Mouse (Mus musculus): ENCODE measurements at regions not wholly inside any gene's neighbourhood (a gene's known extent, or its start where the extent isn't known, plus 50 kb on each side); places are given as distances from the start of the nearest gene placed in this dataset.

DNA sequence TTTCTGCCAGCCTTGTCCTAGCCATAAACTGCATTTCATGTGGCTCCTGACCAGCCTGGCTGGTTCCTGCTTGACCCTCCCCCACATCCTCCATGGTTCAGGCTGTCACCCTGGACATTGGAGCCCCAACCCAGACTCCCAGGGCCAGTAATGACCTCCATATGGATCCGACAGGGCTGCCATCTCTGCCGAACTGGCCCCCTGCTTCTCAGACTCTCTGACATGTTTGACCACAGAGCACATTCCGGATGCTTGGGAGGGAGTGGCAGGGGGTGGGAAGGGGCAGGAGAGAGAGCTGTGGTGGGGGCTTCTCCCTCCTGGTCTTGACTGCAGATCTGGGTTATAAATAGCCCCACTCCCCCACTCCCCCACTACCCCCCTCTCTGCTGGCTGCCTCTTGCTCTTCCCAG is 59.0 kb upstream of the Actrt2 start:
- Histone ChIP-seq H3K27me3 (ENCODE audit: insufficient read depth, low read length) (no peaks in the 10 kb centered on the region), H3K27ac (no peak overlapping the region), H3K4me3 (ENCODE audit: low read length) (no peak overlapping the region), H3K4me2 (ENCODE audit: low read depth, low read length) (no peak overlapping the region), H3K4me1 (ENCODE audit: insufficient read depth, low read length) (0 out of 2 replicates have a peak, but pooled peaks cover 3% of the 10 kb centered on the region), H3K9me3 (ENCODE audit: low read length) (no peaks in the 10 kb centered on the region), H3K36me3 (ENCODE audit: insufficient read depth, low read length) (no peaks in the 10 kb centered on the region), H3K9ac (replicated peaks; ENCODE audit: low read length) (no peak overlapping the region)
- whole genome bisulfite sequencing: 50% methylated on average over 3 of the region's 3 CpGs
- TF ChIP-seq CTCF (IDR thresholded peaks at IDR 0.05; ENCODE audit: low read depth): no peak
- ATAC-seq (no peak), DNase-seq (ENCODE audit: low spot score) (no peak)

GRCm38 (mm10) chr4:154727945-154728344 is 60.3 kb upstream of the Actrt2 start:
- Histone ChIP-seq H3K9ac (replicated peaks; ENCODE audit: low read length) (no peak overlapping the region), H3K27ac (no peak overlapping the region), H3K4me3 (ENCODE audit: low read length) (no peak overlapping the region), H3K27me3 (ENCODE audit: insufficient read depth, low read length) (no peaks in the 10 kb centered on the region), H3K9me3 (ENCODE audit: low read length) (no peaks in the 10 kb centered on the region), H3K4me2 (ENCODE audit: low read depth, low read length) (no peak overlapping the region), H3K36me3 (ENCODE audit: insufficient read depth, low read length) (no peaks in the 10 kb centered on the region), H3K4me1 (ENCODE audit: insufficient read depth, low read length) (0 out of 2 replicates have a peak, but pooled peaks cover 3% of the 10 kb centered on the region)
- WGBS: 73% methylated on average over 7 of the region's 7 CpGs
- TF ChIP-seq CTCF (IDR thresholded peaks at IDR 0.05; ENCODE audit: low read depth): no peak
- ATAC-seq (no peak), DNase-seq (ENCODE audit: low spot score) (no peak)

DNA sequence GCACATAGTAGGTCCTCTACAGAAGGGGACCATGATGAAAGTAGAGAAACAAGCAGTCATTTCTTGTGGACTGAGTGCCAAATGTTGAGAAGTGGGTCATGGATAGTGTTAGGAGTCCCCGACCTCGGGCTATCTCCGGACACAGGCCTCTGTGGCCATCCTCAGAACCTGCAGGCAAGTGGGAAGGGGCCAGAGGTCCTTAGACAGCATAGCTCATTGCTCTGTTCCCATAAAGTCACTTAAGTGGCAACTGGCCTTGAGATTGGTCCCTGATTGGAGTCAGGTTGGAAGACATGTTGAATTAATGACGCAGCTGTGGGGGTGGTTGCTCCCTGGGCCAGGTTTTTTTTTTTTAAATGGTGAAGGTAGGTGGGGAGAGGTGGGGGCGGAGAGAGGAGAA is 63.0 kb upstream of the Actrt2 start:
- no peak overlapping the region for H3K4me2 ChIP-seq (ENCODE audit: low read depth, low read length)
- H3K4me1 ChIP-seq (ENCODE audit: insufficient read depth, low read length): 0 out of 2 replicates have a peak, but pooled peaks cover 3% of the 10 kb centered on the region
- H3K9me3 ChIP-seq (ENCODE audit: low read length): no peaks in the 10 kb centered on the region
- no peak for TF ChIP-seq CTCF (IDR thresholded peaks at IDR 0.05; ENCODE audit: low read depth)
- H3K27me3 ChIP-seq (ENCODE audit: insufficient read depth, low read length): no peaks in the 10 kb centered on the region
- no peak overlapping the region for H3K27ac ChIP-seq
- ATAC-seq (no peak), DNase-seq (ENCODE audit: low spot score) (no peak)
- H3K4me3 ChIP-seq (ENCODE audit: low read length): no peak overlapping the region
- no peaks in the 10 kb centered on the region for H3K36me3 ChIP-seq (ENCODE audit: insufficient read depth, low read length)
- H3K9ac ChIP-seq (replicated peaks; ENCODE audit: low read length): no peak overlapping the region
- WGBS: 94% methylated on average over 5 of the region's 5 CpGs

DNA sequence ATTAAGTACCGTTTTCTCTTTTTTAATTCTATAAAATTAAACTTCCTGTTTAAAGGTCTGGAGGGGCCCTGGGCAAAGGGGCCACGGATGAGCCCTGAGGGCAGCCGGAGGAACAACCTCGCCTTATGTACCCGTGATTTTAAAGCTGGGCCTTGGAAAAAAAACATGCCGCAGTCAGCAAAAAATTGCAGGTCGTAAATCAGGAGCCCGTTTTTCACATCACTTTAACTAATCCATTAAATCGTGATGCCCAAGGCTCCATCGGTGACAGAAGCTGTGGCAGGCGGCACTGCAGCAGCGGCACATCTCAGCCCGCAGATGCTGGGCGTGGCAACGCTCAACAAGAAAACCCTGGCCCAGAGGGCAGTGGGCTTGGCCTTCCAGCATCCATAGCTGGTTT is 63.7 kb upstream of the Actrt2 start:
- TF ChIP-seq CTCF (IDR thresholded peaks at IDR 0.05; ENCODE audit: low read depth): no peak
- no peak for ATAC-seq
- Histone ChIP-seq H3K4me1 (ENCODE audit: insufficient read depth, low read length) (0 out of 2 replicates have a peak, but pooled peaks cover 3% of the 10 kb centered on the region), H3K4me3 (ENCODE audit: low read length) (no peak overlapping the region), H3K27me3 (ENCODE audit: insufficient read depth, low read length) (no peaks in the 10 kb centered on the region), H3K9me3 (ENCODE audit: low read length) (no peaks in the 10 kb centered on the region), H3K27ac (no peak overlapping the region), H3K9ac (replicated peaks; ENCODE audit: low read length) (no peak overlapping the region), H3K36me3 (ENCODE audit: insufficient read depth, low read length) (no peaks in the 10 kb centered on the region), H3K4me2 (ENCODE audit: low read depth, low read length) (no peak overlapping the region)
- WGBS: 64% methylated on average over 15 of the region's 15 CpGs
- DNase-seq (ENCODE audit: low spot score): no peak

- no peaks in the 10 kb centered on the region for H3K9me3 ChIP-seq (ENCODE audit: low read length)
- no peak for TF ChIP-seq CTCF (IDR thresholded peaks at IDR 0.05; ENCODE audit: low read depth)
- 68% methylated on average over 6 of the region's 6 CpGs for WGBS
Measured at GRCm38 (mm10) chr4:154736071-154736470, 68.4 kb upstream of the Actrt2 start.

GRCm38 (mm10) chr4:154741123-154741890 is 73.6 kb upstream of the Actrt2 start:
- DNase-seq (ENCODE audit: low spot score) (no peak), ATAC-seq (no peak)
- TF ChIP-seq CTCF (IDR thresholded peaks at IDR 0.05; ENCODE audit: low read depth): peak; percentile 45
- no peak overlapping the region for H3K4me3 ChIP-seq (ENCODE audit: low read length)
- no peak overlapping the region for H3K9ac ChIP-seq (replicated peaks; ENCODE audit: low read length)
- WGBS: 52% methylated on average over 27 of the region's 27 CpGs
- no peaks in the 10 kb centered on the region for H3K9me3 ChIP-seq (ENCODE audit: low read length)
- no peak overlapping the region for H3K27ac ChIP-seq
- H3K36me3 ChIP-seq (ENCODE audit: insufficient read depth, low read length): no peaks in the 10 kb centered on the region
- no peaks in the 10 kb centered on the region for H3K4me1 ChIP-seq (ENCODE audit: insufficient read depth, low read length)
- H3K27me3 ChIP-seq (ENCODE audit: insufficient read depth, low read length): no peaks in the 10 kb centered on the region; the same call in 1 of the 2 replicates
- no peak overlapping the region for H3K4me2 ChIP-seq (ENCODE audit: low read depth, low read length)

More at GRCm38 (mm10) chr4:154736071-154736470, 68.4 kb upstream of the Actrt2 start:
- Histone ChIP-seq H3K4me2 (ENCODE audit: low read depth, low read length) (no peak overlapping the region), H3K27me3 (ENCODE audit: insufficient read depth, low read length) (no peaks in the 10 kb centered on the region), H3K36me3 (ENCODE audit: insufficient read depth, low read length) (no peaks in the 10 kb centered on the region), H3K4me3 (ENCODE audit: low read length) (no peak overlapping the region), H3K4me1 (ENCODE audit: insufficient read depth, low read length) (no peaks in the 10 kb centered on the region), H3K9ac (replicated peaks; ENCODE audit: low read length) (no peak overlapping the region), H3K27ac (no peak overlapping the region)
- DNase-seq (ENCODE audit: low spot score) (no peak), ATAC-seq (no peak)
